Mouse (Mus musculus) hindbrain, embryonic 16.5 days (tissue): ENCODE data around the gene Ccdc191. TPM values are rescaled to one million over a fixed set of nuclear protein-coding genes. Genes with fewer than 3 reads are reported as not detected.
A peak's percentile ranks its signal among the peaks of the same experiment; 100 is the strongest.

Source experiments
- ATAC-seq: fragments of 200-750 bp; cut with Nextera tagmentation; 2 replicates; pipeline ENCODE4 v1.8.0; 2017; ENCODE audit warnings: moderate TSS enrichment, moderate library complexity
- H3K27ac ChIP-seq: fragments of 300-500 bp; sonication (generic); 2 replicates; pipeline ENCODE4 v1.5.1; 2014; ENCODE audit warnings: low read depth, mild to moderate bottlenecking, control low read depth, low read length, moderate library complexity
- H3K27me3 ChIP-seq: fragments of 300-500 bp; sonication (generic); replicated peaks from 2 replicates; pipeline ENCODE4 v1.6.1; 2014; ENCODE audit warnings: low read length; ENCODE audit not compliant: control insufficient read depth, insufficient read depth
- H3K36me3 ChIP-seq: fragments of 300-500 bp; sonication (generic); 2 replicates; pipeline ENCODE4 v1.6.1; 2014; ENCODE audit warnings: mild to moderate bottlenecking, low read length, moderate library complexity, mixed read lengths; ENCODE audit not compliant: control insufficient read depth, insufficient read depth
- H3K4me1 ChIP-seq: fragments of 300-500 bp; sonication (generic); 2 replicates; pipeline ENCODE4 v1.6.1; 2014; ENCODE audit warnings: low read depth, low read length; ENCODE audit not compliant: control insufficient read depth, insufficient read depth
- H3K4me2 ChIP-seq: fragments of 300-500 bp; sonication (generic); 2 replicates; pipeline ENCODE4 v1.6.1; 2014; ENCODE audit warnings: mild to moderate bottlenecking, low read length, control low read depth, moderate library complexity
- H3K4me3 ChIP-seq: fragments of 300-500 bp; sonication (generic); 2 replicates; pipeline ENCODE4 v1.5.1; 2014; ENCODE audit warnings: mild to moderate bottlenecking, low read length, control low read depth, moderate library complexity
- H3K9ac ChIP-seq: fragments of 300-500 bp; sonication (generic); 2 replicates; pipeline ENCODE4 v1.6.1; 2014; ENCODE audit warnings: low read depth, mild to moderate bottlenecking, control low read depth, low read length, moderate library complexity
- H3K9me3 ChIP-seq: fragments of 300-500 bp; sonication (generic); 2 replicates; pipeline ENCODE4 v1.6.1; 2014; ENCODE audit warnings: mild to moderate bottlenecking, low read length, moderate library complexity; ENCODE audit not compliant: control insufficient read depth
- WGBS: fragments of 180-500 bp; shearing (Covaris S2); extraction: QIAGEN DNeasy Blood & Tissue Kit; methylation state at CpG from one replicate; pipeline ENCODE4 v1.1.7; 2014; 5-methylcytosine and 5-hydroxymethylcytosine counted together
- polyA plus RNA-seq: library from polyadenylated mRNA; unstranded; fragments of >200 nt; fragmentation: Nextera tagmentation; extraction: Ambion mirVana; gene quantifications from 2 replicates; pipeline ENCODE4 v1.2.1, GENCODE M21; 2015

The Ccdc191 gene
- polyA plus RNA-seq, result 6.7 and 8.9 TPM in 2 replicates

GRCm38 (mm10) chr16:43889208-43890004 is at the start of gene Ccdc191:
Gene Ccdc191 (plus strand): TSS chr16:43889800.
- peak; percentile 100 for ATAC-seq
- Histone ChIP-seq H3K4me2 (peak within 1 kb of the TSS; percentile 87), H3K4me3 (peak within 1 kb of the TSS; percentile 69), H3K9ac (peak within 1 kb of the TSS; percentile 86), H3K36me3 (no peaks in the 10 kb centered on the region), H3K4me1 (peaks cover 16% of the 10 kb centered on the region), H3K27me3 (no peaks in the 10 kb centered on the region), H3K27ac (peak within 1 kb of the TSS; percentile 79), H3K9me3 (no peaks in the 10 kb centered on the region)
- WGBS, result under 1% methylated on average over 32 of the region's 33 CpGs

GRCm38 (mm10) chr16:43841236-43841635 is 48.4 kb upstream of the Ccdc191 start:
- ATAC-seq, result no peak
- Histone ChIP-seq H3K9me3 (no peaks in the 10 kb centered on the region), H3K27ac (no peak overlapping the region), H3K9ac (no peak overlapping the region), H3K4me3 (no peak overlapping the region), H3K27me3 (no peaks in the 10 kb centered on the region), H3K36me3 (no peaks in the 10 kb centered on the region), H3K4me2 (no peak overlapping the region), H3K4me1 (no peaks in the 10 kb centered on the region)
- 76% methylated on average over 1 of the region's 1 CpGs for WGBS

- H3K4me3 ChIP-seq, result no peak overlapping the region
- H3K27ac ChIP-seq, result no peak overlapping the region
- H3K36me3 ChIP-seq, result no peaks in the 10 kb centered on the region
- no peaks in the 10 kb centered on the region for H3K9me3 ChIP-seq
- no peak for ATAC-seq
- H3K27me3 ChIP-seq, result no peaks in the 10 kb centered on the region
- 50% methylated on average over 1 of the region's 1 CpGs for WGBS
- H3K4me1 ChIP-seq, result no peaks in the 10 kb centered on the region
- no peak overlapping the region for H3K4me2 ChIP-seq
- H3K9ac ChIP-seq, result no peak overlapping the region
These were observed 39.8 kb upstream of the Ccdc191 start for GRCm38 (mm10) chr16:43849839-43850238.

GRCm38 (mm10) chr16:43858941-43859476 is 30.6 kb upstream of the Ccdc191 start:
- H3K4me1 ChIP-seq, result no peaks in the 10 kb centered on the region
- H3K27ac ChIP-seq, result no peak overlapping the region
- no peak overlapping the region for H3K4me2 ChIP-seq
- ATAC-seq, result peak; percentile 60; the same call in 1 of the 2 replicates
- H3K36me3 ChIP-seq, result peaks cover 11% of the 10 kb centered on the region; the same call in 1 of the 2 replicates
- no peaks in the 10 kb centered on the region for H3K27me3 ChIP-seq
- 86% methylated on average over 5 of the region's 5 CpGs for WGBS
- H3K9me3 ChIP-seq, result no peaks in the 10 kb centered on the region
- H3K9ac ChIP-seq, result no peak overlapping the region
- no peak overlapping the region for H3K4me3 ChIP-seq

GRCm38 (mm10) chr16:43860624-43861023 is 29.0 kb upstream of the Ccdc191 start:
- peaks cover 11% of the 10 kb centered on the region; the same call in 1 of the 2 replicates for H3K36me3 ChIP-seq

GRCm38 (mm10) chr16:43869805-43870204 is 19.8 kb upstream of the Ccdc191 start:
- Histone ChIP-seq H3K36me3 (peaks cover 16% of the 10 kb centered on the region), H3K4me2 (no peak overlapping the region), H3K27ac (0 out of 2 replicates have a peak overlapping the region, but pooled peaks have one; percentile 34), H3K9me3 (no peaks in the 10 kb centered on the region), H3K9ac (no peak overlapping the region), H3K27me3 (no peaks in the 10 kb centered on the region), H3K4me3 (no peak overlapping the region), H3K4me1 (no peaks in the 10 kb centered on the region)
- no peak for ATAC-seq

More at GRCm38 (mm10) chr16:43860624-43861023, 29.0 kb upstream of the Ccdc191 start:
- no peak for ATAC-seq
- Histone ChIP-seq H3K9me3 (no peaks in the 10 kb centered on the region), H3K9ac (no peak overlapping the region), H3K27me3 (no peaks in the 10 kb centered on the region), H3K4me1 (no peaks in the 10 kb centered on the region), H3K4me2 (no peak overlapping the region), H3K4me3 (no peak overlapping the region), H3K27ac (no peak overlapping the region)
- WGBS, result 82% methylated on average over 6 of the region's 6 CpGs

- H3K36me3 ChIP-seq, result peaks cover 17% of the 10 kb centered on the region
- H3K4me1 ChIP-seq, result no peaks in the 10 kb centered on the region
- no peak overlapping the region for H3K4me3 ChIP-seq
- H3K9me3 ChIP-seq, result no peaks in the 10 kb centered on the region
- no peak overlapping the region for H3K27ac ChIP-seq
- no peak overlapping the region for H3K9ac ChIP-seq
- H3K27me3 ChIP-seq, result no peaks in the 10 kb centered on the region
- 85% methylated on average over 7 of the region's 7 CpGs for WGBS
- H3K4me2 ChIP-seq, result no peak overlapping the region
- ATAC-seq, result no peak
These were observed 18.2 kb upstream of the Ccdc191 start for GRCm38 (mm10) chr16:43871419-43871818.

- Histone ChIP-seq H3K27me3 (no peaks in the 10 kb centered on the region), H3K4me2 (no peak overlapping the region), H3K36me3 (peaks cover 9% of the 10 kb centered on the region), H3K27ac (no peak overlapping the region), H3K9ac (no peak overlapping the region), H3K4me1 (no peaks in the 10 kb centered on the region), H3K9me3 (no peaks in the 10 kb centered on the region), H3K4me3 (no peak overlapping the region)
- WGBS, result 89% methylated on average over 6 of the region's 6 CpGs
- no peak for ATAC-seq
These were observed 9.8 kb upstream of the Ccdc191 start for GRCm38 (mm10) chr16:43879769-43880168.

- H3K9me3 ChIP-seq, result no peaks in the 10 kb centered on the region
- WGBS, result 60% methylated on average over 3 of the region's 3 CpGs
These were observed 8.0 kb upstream of the Ccdc191 start for GRCm38 (mm10) chr16:43881636-43882035.

More at GRCm38 (mm10) chr16:43881636-43882035, 8.0 kb upstream of the Ccdc191 start:
- H3K4me1 ChIP-seq, result no peaks in the 10 kb centered on the region
- H3K4me3 ChIP-seq, result no peak overlapping the region
- no peak overlapping the region for H3K9ac ChIP-seq
- H3K27ac ChIP-seq, result no peak overlapping the region
- no peaks in the 10 kb centered on the region for H3K27me3 ChIP-seq
- no peak for ATAC-seq
- peaks cover 6% of the 10 kb centered on the region; the same call in 1 of the 2 replicates for H3K36me3 ChIP-seq
- H3K4me2 ChIP-seq, result no peak overlapping the region
